Mouse (Mus musculus) megakaryocyte, embryonic 14.5 days (primary cell): ENCODE results near the gene Nemf.

Source experiments
- FLI1 ChIP-seq: IDR thresholded peaks from 2 replicates; pipeline ENCODE4 v1.6.1; 2012; ENCODE audit warnings: low read length, inconsistent platforms, mixed read lengths
- GATA1 ChIP-seq: IDR thresholded peaks from 3 replicates; pipeline ENCODE4 v1.6.1; 2012; ENCODE audit warnings: mixed read lengths, low read length, inconsistent platforms, borderline replicate concordance

- TF ChIP-seq GATA1 (no peak), FLI1 (no peak)
Measured at GRCm38 (mm10) chr12:69262251-69262650, 94.7 kb downstream of the Nemf start.
